Mouse (Mus musculus) urinary bladder, postnatal 4 days (tissue): ENCODE results near the gene Slc24a3.

Experiments used
- DNase-seq, 2 experiments: peaks; one replicate each; pipeline ENCODE4 v3.0.0; 2021 to 2022; ENCODE audit warnings: low spot score in 2 of 2

Slc24a3 gene

GRCm38 (mm10) chr2:145546071-145546470, 378.5 kb downstream of the Slc24a3 start:
- no peak for DNase-seq

- no peak for DNase-seq
Observed at GRCm38 (mm10) chr2:145554722-145555252, 387.2 kb downstream of the Slc24a3 start.

GRCm38 (mm10) chr2:145555713-145556112, 388.2 kb downstream of the Slc24a3 start:
- no peak for DNase-seq

GRCm38 (mm10) chr2:145557361-145557931, 389.9 kb downstream of the Slc24a3 start:
- no peak for DNase-seq

- no peak for DNase-seq
Observed at GRCm38 (mm10) chr2:145562493-145562892, 394.9 kb downstream of the Slc24a3 start.

GRCm38 (mm10) chr2:145564596-145564995, 397.0 kb downstream of the Slc24a3 start:
- DNase-seq = no peak

GRCm38 (mm10) chr2:145566904-145567303, 399.4 kb downstream of the Slc24a3 start:
- no peak for DNase-seq

- DNase-seq = no peak
Observed at GRCm38 (mm10) chr2:145571943-145572342, 404.4 kb downstream of the Slc24a3 start.

GRCm38 (mm10) chr2:145574148-145574547, 406.6 kb downstream of the Slc24a3 start:
- DNase-seq = no peak

GRCm38 (mm10) chr2:145583103-145583502, 415.5 kb downstream of the Slc24a3 start:
- DNase-seq = no peak

GRCm38 (mm10) chr2:145585437-145585836, 417.9 kb downstream of the Slc24a3 start:
- DNase-seq = no peak

- no peak for DNase-seq
Observed at GRCm38 (mm10) chr2:145588009-145588737, 420.6 kb downstream of the Slc24a3 start.

GRCm38 (mm10) chr2:145591881-145592280, 424.3 kb downstream of the Slc24a3 start:
- DNase-seq = no peak

GRCm38 (mm10) chr2:145593649-145594347, 426.2 kb downstream of the Slc24a3 start:
- no peak for DNase-seq

- DNase-seq = no peak
Observed at GRCm38 (mm10) chr2:145597866-145598265, 430.3 kb downstream of the Slc24a3 start.

- DNase-seq = no peak
Observed at GRCm38 (mm10) chr2:145607844-145608243, 440.3 kb downstream of the Slc24a3 start.

GRCm38 (mm10) chr2:145610796-145611705, 443.5 kb downstream of the Slc24a3 start:
- DNase-seq = no peak

- no peak for DNase-seq
Observed at GRCm38 (mm10) chr2:145612937-145613336, 445.4 kb downstream of the Slc24a3 start.

GRCm38 (mm10) chr2:145613705-145614104, 446.2 kb downstream of the Slc24a3 start:
- DNase-seq = no peak

GRCm38 (mm10) chr2:145619688-145620087, 452.1 kb downstream of the Slc24a3 start:
- DNase-seq = no peak

- no peak for DNase-seq
Observed at GRCm38 (mm10) chr2:145620709-145621108, 453.2 kb downstream of the Slc24a3 start.

- DNase-seq = no peak
Observed at GRCm38 (mm10) chr2:145621119-145621518, 453.6 kb downstream of the Slc24a3 start.
